Mouse (Mus musculus) lung, postnatal 0 days (tissue): ENCODE results near the gene Tmem110.

Experiments used
- CTCF ChIP-seq: IDR thresholded peaks from 2 replicates; pipeline ENCODE4 v1.5.1; 2016; ENCODE audit warnings: antibody characterized with exemption, mild to moderate bottlenecking
- EP300 ChIP-seq: IDR thresholded peaks from 2 replicates; pipeline ENCODE4 v1.6.1; 2016; ENCODE audit warnings: antibody characterized with exemption, mild to moderate bottlenecking, control low read depth

DNA sequence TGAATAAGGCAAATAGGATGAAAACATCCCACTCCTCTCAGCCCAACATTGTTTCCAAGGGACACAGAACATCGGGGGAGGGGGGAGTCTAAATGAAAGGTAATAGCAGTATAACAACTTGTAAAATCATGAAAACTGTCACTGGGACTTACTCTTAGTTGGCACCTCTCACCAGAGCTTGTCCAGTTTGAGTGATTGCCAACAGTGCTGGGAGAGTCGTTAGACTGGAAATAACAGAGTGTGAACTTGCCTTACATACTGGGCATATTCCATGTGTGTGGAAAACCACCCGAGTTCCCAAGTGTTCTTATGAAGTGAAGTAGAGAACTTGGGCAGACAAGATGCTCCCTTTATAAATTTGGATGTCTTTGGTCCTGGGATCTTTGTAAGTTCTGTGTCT is 4.3 kb upstream of the Tmem110 start:
- TF ChIP-seq CTCF = no peak
- no peak for TF ChIP-seq EP300
